Mouse (Mus musculus) thymus, adult 2 months (tissue): ENCODE measurements around the gene Rabepk.
"Not testable (repeated sequence)": the region's sequence is repeated elsewhere in the genome, so short reads cannot be mapped to it uniquely, and the experiment has no call there.

ENCODE experiments used
- CTCF ChIP-seq: fragments of 200-500 bp; IDR thresholded peaks from 2 replicates; pipeline ENCODE4 v1.5.1; 2012; ENCODE audit warnings: mild to moderate bottlenecking, control low read depth, low read length, moderate library complexity, borderline replicate concordance; ENCODE audit not compliant: control insufficient read depth, poor library complexity, insufficient read depth; ENCODE audit errors: extremely low read depth
- POLR2A ChIP-seq: fragments of 200-500 bp; IDR thresholded peaks from 2 replicates; pipeline ENCODE4 v1.6.1; 2012; ENCODE audit warnings: mild to moderate bottlenecking, low read length, control low read depth, moderate library complexity; ENCODE audit not compliant: control insufficient read depth, poor library complexity, insufficient read depth; ENCODE audit errors: extremely low read depth

DNA sequence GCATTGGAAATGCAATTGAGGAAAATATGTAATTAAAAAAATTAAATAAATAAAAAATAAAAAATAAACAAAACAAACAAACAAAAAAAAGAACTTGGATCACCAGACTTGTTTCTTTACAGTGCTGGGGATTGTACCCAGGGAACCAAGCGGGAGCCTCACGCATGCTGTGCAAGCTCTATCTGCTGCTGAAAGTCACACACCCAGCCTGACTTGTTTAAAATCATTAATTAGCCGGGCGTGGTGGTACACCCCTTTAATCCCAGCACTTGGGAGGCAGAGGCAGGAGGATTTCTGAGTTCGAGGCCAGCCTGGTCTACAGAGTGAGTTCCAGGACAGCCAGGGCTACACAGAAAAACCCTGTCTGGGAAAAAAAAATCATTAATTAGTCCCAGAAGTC lies 38.4 kb downstream of the Rabepk start:
- TF ChIP-seq CTCF, POLR2A: not testable (repeated sequence)
